Mouse (Mus musculus): Measurements from ENCODE around the gene Irgm1.
"Not testable (repeated sequence)": the region's sequence is repeated elsewhere in the genome, so short reads cannot be mapped to it uniquely, and the experiment has no call there.

Irgm1 gene

GRCm38 (mm10) chr11:48862784-48863319, 8.6 kb downstream of the Irgm1 start:
- in situ Hi-C loops (cut with MboI; ENCODE audit: low sequenced_read_pairs): loop anchor here (25.0 kb wide), 2 partner anchors 224 to 399 kb away; partner anchors contain the start of gene Ifi47

DNA sequence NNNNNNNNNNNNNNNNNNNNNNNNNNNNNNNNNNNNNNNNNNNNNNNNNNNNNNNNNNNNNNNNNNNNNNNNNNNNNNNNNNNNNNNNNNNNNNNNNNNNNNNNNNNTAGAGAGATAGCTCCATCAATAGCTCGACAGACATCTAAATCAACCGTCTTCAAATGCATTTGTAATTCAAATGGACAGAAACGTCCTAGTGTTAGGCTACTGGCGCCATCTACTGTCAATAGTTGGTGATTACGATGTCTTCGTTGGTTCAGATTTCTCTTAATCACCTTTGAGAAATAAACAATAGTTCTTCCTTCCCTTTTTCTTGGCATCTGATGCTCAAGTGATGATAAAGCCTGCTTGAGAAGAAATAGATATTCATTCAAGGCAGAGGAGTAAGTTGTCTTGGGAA, 12.5 kb downstream of the Irgm1 start:
- in situ Hi-C loops (cut with MboI; ENCODE audit: low sequenced_read_pairs): loop anchor here (25.0 kb wide), 2 partner anchors 228 to 403 kb away; partner anchors contain the start of gene Ifi47

GRCm38 (mm10) chr11:48853474-48854180, 17.9 kb downstream of the Irgm1 start:
- in situ Hi-C loops (cut with MboI; ENCODE audit: low sequenced_read_pairs): loop anchor here (5.0 to 25.0 kb wide), 3 partner anchors 61 to 409 kb away; partner anchors contain the start of gene Ifi47

DNA sequence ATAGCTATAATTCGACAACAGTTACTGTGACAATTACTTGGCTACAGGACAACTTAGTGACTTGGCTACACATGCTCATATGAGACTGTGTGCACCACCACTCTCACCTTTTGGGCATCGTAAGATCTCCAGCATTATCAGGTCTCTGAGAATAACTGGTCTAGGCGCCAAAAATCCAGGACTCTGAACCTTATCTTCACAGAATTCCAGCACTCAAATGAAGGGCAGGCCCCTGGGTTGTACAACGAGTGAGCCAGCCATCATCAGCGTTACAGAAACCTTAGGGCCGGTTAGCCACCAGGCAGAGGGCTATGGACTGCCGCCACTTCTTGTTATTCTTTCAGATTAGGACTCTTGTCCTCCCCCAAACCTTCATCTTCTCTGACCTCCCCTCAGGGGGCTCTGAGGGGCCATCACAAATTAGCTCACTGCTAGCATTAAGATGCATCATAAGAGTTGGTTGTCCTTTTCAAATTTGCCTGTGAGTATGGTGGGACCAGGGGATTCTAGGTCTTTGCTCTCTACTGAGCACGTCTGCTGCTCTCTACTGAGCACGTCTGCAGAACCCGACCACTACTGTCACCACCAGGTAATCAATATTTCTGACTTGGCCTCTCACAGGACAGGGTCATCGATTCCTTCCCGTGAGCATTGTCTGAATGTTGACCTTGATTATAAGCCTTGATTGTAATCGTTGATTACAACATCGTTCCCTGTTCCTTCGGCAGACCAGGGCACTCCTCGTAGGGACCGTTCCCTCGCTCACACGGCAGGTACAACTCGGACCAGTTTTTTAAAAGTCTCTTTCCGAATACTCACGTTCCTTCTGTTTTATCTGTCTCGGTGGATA, 18.6 kb downstream of the Irgm1 start:
- in situ Hi-C loops (cut with MboI; ENCODE audit: low sequenced_read_pairs): loop anchor here (5.0 to 25.0 kb wide), 3 partner anchors 61 to 409 kb away; partner anchors contain the start of gene Ifi47

- in situ Hi-C loops (cut with MboI; ENCODE audit: low sequenced_read_pairs): loop anchor here (5.0 to 25.0 kb wide), 3 partner anchors 60 to 410 kb away; partner anchors contain the start of gene Ifi47
These were observed 19.3 kb downstream of the Irgm1 start for GRCm38 (mm10) chr11:48852190-48852589.

DNA sequence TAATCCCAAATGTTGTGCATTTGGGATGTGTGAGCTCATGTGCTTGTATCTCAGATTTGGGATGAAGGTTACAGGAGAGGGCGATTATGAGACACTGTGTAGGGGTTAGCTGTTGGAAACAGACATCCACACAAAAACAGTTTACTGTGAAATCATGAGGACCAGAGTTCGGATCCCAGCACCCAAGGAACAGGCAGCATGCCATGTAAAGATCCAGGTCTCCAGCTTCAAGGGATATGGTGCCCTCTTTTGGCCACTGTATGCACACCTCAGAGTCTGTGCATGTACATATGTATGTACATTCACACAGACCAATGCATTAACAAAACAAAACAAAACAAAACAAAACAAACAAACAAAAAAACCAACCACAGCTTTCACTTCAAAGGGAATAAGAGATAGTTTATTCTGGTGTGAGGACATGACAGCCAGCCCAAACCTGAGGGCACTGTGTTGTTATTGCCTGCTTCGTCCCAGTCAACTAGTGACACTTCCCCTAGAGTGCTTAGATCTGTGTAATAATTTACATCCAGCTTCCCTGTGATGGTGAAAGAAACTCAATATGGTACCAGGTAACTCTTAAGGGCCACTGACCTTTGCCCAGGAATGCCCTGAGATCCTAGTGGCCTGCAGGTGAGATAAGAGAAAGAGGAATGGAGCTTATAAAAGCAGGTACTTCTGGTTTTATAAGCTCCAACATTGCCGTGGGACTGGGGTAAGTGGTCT, 20.1 kb downstream of the Irgm1 start:
- in situ Hi-C loops (cut with MboI; ENCODE audit: low sequenced_read_pairs): loop anchor here (5.0 to 25.0 kb wide), 3 partner anchors 59 to 411 kb away; partner anchors contain the start of gene Ifi47

DNA sequence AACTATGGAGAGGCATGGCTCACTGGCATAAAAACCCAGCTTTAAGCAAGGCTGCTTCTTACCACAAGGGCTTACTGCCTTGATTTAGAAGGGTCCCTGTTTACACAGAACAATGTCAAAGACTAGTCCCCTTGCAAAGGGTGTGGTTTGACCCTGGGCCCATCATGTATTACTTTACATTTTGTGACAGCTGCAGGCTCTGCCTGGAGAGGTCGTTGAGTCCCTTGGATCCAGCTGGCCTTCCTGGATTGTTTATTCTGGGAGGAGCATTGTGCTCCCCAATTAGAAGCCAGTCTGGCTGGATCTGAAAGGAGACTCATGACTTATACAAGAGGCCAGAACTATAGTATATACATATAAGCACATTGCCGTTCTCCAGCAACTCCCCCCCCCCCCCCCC, 21.2 kb downstream of the Irgm1 start:
- in situ Hi-C loops (cut with MboI; ENCODE audit: low sequenced_read_pairs): loop anchor here (5.0 to 25.0 kb wide), 3 partner anchors 58 to 412 kb away; partner anchors contain the start of gene Ifi47

DNA sequence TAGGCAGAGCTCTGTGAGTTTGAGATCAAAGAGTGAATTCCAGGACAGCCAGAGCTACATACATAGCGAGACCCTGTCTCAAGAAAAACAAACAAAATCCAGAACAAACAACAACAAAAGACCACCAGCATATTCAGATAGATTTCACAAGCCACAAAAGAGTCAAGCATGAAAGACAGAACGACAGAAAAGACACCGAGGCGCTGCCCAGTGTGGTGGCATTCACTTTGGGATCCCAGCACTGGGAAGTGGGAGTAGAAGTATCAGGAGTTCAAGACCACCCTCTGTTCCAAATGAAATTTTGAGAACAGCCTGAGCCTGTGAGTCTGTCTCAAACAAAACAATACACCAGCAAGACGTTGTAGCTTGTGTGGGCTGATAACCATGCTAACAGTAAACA, 24.6 kb downstream of the Irgm1 start:
- in situ Hi-C loops (cut with MboI; ENCODE audit: low sequenced_read_pairs): no loop called here

- in situ Hi-C loops (cut with MboI; ENCODE audit: low sequenced_read_pairs): not testable (repeated sequence)
These were observed 25.1 kb downstream of the Irgm1 start for GRCm38 (mm10) chr11:48846362-48846761.

DNA sequence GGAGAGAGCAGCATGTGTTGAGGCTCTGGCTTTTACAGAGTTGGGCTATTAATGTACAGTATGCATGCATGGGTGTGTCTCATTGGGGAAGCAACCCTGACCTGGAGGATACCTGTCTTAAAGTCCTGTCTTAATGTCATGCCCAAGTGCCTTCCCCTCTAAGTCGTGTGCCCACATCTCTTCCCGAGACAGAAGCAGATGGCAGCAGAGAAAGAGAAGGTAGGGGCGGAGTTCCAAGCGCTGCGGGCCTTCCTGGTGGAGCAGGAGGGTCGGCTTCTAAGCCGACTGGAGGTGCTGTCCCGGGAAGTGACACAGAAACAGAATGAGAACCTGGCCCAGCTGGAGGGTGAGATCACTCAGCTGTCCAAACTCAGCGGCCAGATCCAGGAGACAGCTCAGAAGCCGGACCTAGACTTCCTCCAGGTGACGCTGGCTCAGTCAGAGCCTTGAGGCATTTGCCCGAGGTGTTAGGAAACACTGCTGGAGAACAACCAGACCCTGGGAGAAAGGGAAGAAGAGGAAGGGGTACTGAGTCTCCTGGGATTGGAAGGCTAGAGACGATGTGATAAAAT, 26.2 kb downstream of the Irgm1 start:
- in situ Hi-C loops (cut with MboI; ENCODE audit: low sequenced_read_pairs): no loop called here

DNA sequence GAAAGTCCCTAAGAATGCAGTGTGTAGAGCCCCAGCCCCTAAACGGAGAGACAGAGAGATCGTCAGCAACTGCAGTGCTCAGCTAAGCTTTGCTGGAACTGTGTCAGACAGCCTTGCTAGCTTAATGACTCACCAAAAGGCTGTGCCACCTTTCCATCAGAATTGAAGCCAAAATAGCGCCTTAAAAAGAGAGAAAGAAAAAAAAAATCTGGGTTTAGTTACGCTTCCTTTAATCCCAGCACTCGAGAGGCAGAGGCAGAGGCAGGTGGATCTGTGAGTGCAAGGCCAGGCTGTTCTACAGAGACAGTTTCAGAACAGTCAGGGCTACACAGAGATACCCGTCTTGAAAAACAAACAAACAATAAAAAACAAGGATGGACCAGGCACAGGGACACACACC, 27.2 kb downstream of the Irgm1 start:
- in situ Hi-C loops (cut with MboI; ENCODE audit: low sequenced_read_pairs): no loop called here

DNA sequence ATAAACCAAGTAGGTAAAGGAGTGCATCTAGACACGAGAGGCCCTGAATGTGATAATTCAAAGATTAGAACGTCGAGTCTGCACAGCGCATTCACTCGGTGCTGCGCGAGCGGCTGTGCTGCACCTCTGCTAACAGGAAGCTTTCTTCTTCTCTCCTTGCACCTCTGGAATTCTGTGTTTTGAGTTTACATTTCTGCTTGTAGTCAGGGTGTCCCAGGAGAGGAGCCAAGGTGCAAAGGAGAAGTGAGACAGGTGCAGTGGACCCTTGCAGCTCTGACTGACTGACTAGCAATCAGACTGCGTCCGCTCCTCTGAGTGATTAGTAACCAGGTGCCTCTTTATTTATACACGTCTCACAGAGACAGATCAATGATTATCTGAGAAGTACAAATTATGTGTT, 28.3 kb downstream of the Irgm1 start:
- in situ Hi-C loops (cut with MboI; ENCODE audit: low sequenced_read_pairs): no loop called here

GRCm38 (mm10) chr11:48842378-48842792, 29.1 kb downstream of the Irgm1 start:
- in situ Hi-C loops (cut with MboI; ENCODE audit: low sequenced_read_pairs): no loop called here

- in situ Hi-C loops (cut with MboI; ENCODE audit: low sequenced_read_pairs): no loop called here
These were observed 30.3 kb downstream of the Irgm1 start for GRCm38 (mm10) chr11:48841213-48841612.

GRCm38 (mm10) chr11:48840805-48841204, 30.7 kb downstream of the Irgm1 start:
- in situ Hi-C loops (cut with MboI; ENCODE audit: low sequenced_read_pairs): no loop called here

- in situ Hi-C loops (cut with MboI; ENCODE audit: low sequenced_read_pairs): no loop called here
These were observed 32.4 kb downstream of the Irgm1 start for GRCm38 (mm10) chr11:48838879-48839680.

- in situ Hi-C loops (cut with MboI; ENCODE audit: low sequenced_read_pairs): no loop called here
These were observed 33.2 kb downstream of the Irgm1 start for GRCm38 (mm10) chr11:48838181-48838797.

DNA sequence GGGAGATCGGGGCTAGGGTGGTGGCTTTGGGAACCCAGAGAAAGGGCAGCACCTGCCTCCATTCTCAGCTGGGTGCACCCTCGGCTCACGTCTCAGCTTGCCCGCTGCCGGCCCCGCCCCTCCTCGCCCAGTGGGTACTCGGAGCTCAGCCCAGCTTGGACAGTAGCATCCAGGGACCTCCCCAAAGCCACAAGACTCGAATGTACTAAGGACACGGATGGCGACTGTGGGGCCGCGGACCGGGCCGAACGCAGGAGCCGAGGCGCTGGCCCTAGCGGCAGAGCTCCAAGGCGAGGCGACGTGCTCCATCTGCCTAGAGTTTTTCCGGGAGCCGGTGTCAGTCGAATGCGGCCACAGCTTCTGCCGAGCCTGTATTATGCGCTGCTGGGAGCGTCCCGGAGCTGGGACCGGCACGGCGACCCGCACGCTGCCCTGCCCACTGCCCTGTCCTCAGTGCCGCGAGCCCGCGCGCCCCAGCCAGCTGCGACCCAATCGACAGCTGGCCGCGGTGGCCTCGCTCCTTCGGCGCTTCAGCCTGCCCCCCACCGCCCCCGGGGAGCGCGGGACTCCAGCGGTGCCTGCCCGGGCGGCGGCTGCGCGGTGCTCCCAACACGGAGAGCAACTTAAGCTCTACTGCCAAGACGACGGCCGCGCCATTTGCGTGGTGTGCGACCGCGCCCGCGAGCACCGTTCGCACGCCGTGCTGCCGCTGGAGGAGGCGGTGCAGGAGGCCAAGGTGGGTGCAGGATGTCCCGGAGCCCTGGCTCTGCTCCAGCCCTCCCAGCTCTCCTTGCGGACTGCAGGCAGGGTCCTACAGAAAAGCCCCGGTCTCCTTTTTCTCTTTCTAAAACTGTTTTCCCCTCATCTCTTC, 33.9 kb downstream of the Irgm1 start:
- in situ Hi-C loops (cut with MboI; ENCODE audit: low sequenced_read_pairs): no loop called here
